Mouse (Mus musculus): ENCODE measurements around the gene Nectin2. TPM values are rescaled to one million over a fixed set of nuclear protein-coding genes. Genes with fewer than 3 reads are reported as not detected.

Gene Nectin2
- polyA plus RNA-seq, 1 experiment from 2014 or later: 57.7 TPM

GRCm38 (mm10) chr7:19696336-19696873, 53.9 kb downstream of the Nectin2 start:
- no peak for ATAC-seq
- H3K27me3 ChIP-seq (replicated peaks; ENCODE audit: control insufficient read depth, insufficient read depth, low read length): no peaks in the 10 kb centered on the region
- WGBS: 91% methylated on average over 34 of the region's 34 CpGs
- H3K4me2 ChIP-seq (ENCODE audit: low read length): no peak overlapping the region
- H3K27ac ChIP-seq (ENCODE audit: low read depth, low read length): no peak overlapping the region
- H3K4me3 ChIP-seq (ENCODE audit: low read length): no peak overlapping the region
- H3K36me3 ChIP-seq (ENCODE audit: control insufficient read depth, insufficient read depth, low read length): peaks cover 3% of the 10 kb centered on the region; the same call in 1 of the 2 replicates
- H3K9ac ChIP-seq (ENCODE audit: low read depth, low read length): no peak overlapping the region
- H3K4me1 ChIP-seq (ENCODE audit: control insufficient read depth, insufficient read depth, low read depth, low read length): peaks cover 19% of the 10 kb centered on the region
- no peaks in the 10 kb centered on the region for H3K9me3 ChIP-seq (ENCODE audit: control insufficient read depth, low read length)

GRCm38 (mm10) chr7:19695881-19696280, 54.4 kb downstream of the Nectin2 start:
- H3K27ac ChIP-seq (ENCODE audit: low read depth, low read length): no peak overlapping the region
- no peaks in the 10 kb centered on the region for H3K27me3 ChIP-seq (replicated peaks; ENCODE audit: control insufficient read depth, insufficient read depth, low read length)
- no peak overlapping the region for H3K4me2 ChIP-seq (ENCODE audit: low read length)
- no peak for ATAC-seq
- no peak overlapping the region for H3K4me3 ChIP-seq (ENCODE audit: low read length)
- H3K9me3 ChIP-seq (ENCODE audit: control insufficient read depth, low read length): no peaks in the 10 kb centered on the region
- peaks cover 17% of the 10 kb centered on the region for H3K4me1 ChIP-seq (ENCODE audit: control insufficient read depth, insufficient read depth, low read depth, low read length)
- no peak overlapping the region for H3K9ac ChIP-seq (ENCODE audit: low read depth, low read length)
- WGBS: 76% methylated on average over 6 of the region's 6 CpGs
- peaks cover 3% of the 10 kb centered on the region; the same call in 1 of the 2 replicates for H3K36me3 ChIP-seq (ENCODE audit: control insufficient read depth, insufficient read depth, low read length)

- Histone ChIP-seq H3K27me3 (replicated peaks; ENCODE audit: control insufficient read depth, insufficient read depth, low read length) (no peaks in the 10 kb centered on the region), H3K9me3 (ENCODE audit: control insufficient read depth, low read length) (no peaks in the 10 kb centered on the region), H3K4me2 (ENCODE audit: low read length) (no peak overlapping the region), H3K27ac (ENCODE audit: low read depth, low read length) (peak overlapping the region; percentile 19; the same call in 1 of the 2 replicates), H3K9ac (ENCODE audit: low read depth, low read length) (no peak overlapping the region), H3K4me1 (ENCODE audit: control insufficient read depth, insufficient read depth, low read depth, low read length) (peaks cover 16% of the 10 kb centered on the region), H3K4me3 (ENCODE audit: low read length) (no peak overlapping the region), H3K36me3 (ENCODE audit: control insufficient read depth, insufficient read depth, low read length) (peaks cover 3% of the 10 kb centered on the region; the same call in 1 of the 2 replicates)
- WGBS: 59% methylated on average over 8 of the region's 8 CpGs
- ATAC-seq: no peak
These were observed 55.1 kb downstream of the Nectin2 start for GRCm38 (mm10) chr7:19695213-19695594.

DNA sequence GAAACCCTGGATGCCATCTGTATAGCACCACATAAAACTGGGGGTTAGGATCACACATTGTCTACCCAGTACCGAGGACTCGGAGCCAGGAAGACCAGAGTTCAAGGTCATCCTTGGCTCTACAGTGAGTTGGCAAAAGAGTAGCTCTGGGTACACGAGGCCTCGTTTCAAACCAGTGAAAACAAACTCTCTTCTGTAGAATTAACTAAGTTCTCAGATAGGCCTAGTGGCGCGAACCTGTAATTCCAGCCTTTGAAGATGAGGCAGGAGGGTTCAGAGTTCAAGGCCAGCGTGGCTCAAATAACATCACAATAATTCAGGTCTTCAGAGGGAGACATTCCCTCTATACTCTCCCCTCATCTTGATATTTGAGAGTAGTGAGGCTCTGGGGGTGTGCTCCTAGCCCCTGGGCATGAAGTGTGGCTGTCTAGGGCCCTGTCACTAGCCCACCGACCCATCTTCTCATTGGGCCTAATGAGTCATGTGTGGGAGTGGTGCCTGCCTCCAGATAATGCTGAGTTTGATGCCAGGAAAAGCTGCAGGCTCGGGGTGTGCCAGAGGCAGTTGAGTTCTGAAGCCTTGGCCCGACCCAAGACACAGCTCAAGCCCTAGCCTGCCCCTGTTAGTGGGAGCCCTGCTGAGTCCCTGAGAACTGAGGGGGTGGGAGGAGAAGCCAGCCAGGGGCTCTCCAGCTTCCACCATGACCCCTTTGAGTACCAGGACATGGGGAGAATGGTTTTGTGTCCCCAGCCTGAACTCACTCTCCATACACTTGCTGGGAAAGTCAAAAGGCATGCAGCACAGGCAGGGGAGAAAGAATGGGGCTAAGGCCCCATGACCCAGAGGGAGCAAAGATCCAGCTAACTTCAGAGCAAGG, 55.7 kb downstream of the Nectin2 start:
- no peak for ATAC-seq
- no peaks in the 10 kb centered on the region for H3K27me3 ChIP-seq (replicated peaks; ENCODE audit: control insufficient read depth, insufficient read depth, low read length)
- peaks cover 3% of the 10 kb centered on the region; the same call in 1 of the 2 replicates for H3K36me3 ChIP-seq (ENCODE audit: control insufficient read depth, insufficient read depth, low read length)
- no peak overlapping the region for H3K4me3 ChIP-seq (ENCODE audit: low read length)
- H3K9ac ChIP-seq (ENCODE audit: low read depth, low read length): no peak overlapping the region
- peak overlapping the region; percentile 19 for H3K27ac ChIP-seq (ENCODE audit: low read depth, low read length)
- 86% methylated on average over 10 of the region's 10 CpGs for WGBS
- no peaks in the 10 kb centered on the region for H3K9me3 ChIP-seq (ENCODE audit: control insufficient read depth, low read length)
- no peak overlapping the region for H3K4me2 ChIP-seq (ENCODE audit: low read length)
- H3K4me1 ChIP-seq (ENCODE audit: control insufficient read depth, insufficient read depth, low read depth, low read length): peaks cover 16% of the 10 kb centered on the region

- H3K9ac ChIP-seq (ENCODE audit: low read depth, low read length): no peak overlapping the region
- H3K36me3 ChIP-seq (ENCODE audit: control insufficient read depth, insufficient read depth, low read length): peaks cover 3% of the 10 kb centered on the region; the same call in 1 of the 2 replicates
- no peak overlapping the region for H3K4me2 ChIP-seq (ENCODE audit: low read length)
- no peak overlapping the region for H3K4me3 ChIP-seq (ENCODE audit: low read length)
- no peaks in the 10 kb centered on the region for H3K27me3 ChIP-seq (replicated peaks; ENCODE audit: control insufficient read depth, insufficient read depth, low read length)
- H3K9me3 ChIP-seq (ENCODE audit: control insufficient read depth, low read length): no peaks in the 10 kb centered on the region
- 19% methylated on average over 10 of the region's 10 CpGs for WGBS
- ATAC-seq: peak; percentile 83
- H3K4me1 ChIP-seq (ENCODE audit: control insufficient read depth, insufficient read depth, low read depth, low read length): peaks cover 4% of the 10 kb centered on the region
- H3K27ac ChIP-seq (ENCODE audit: low read depth, low read length): peak overlapping the region; percentile 41
These were observed 56.9 kb downstream of the Nectin2 start for GRCm38 (mm10) chr7:19693421-19693820.

- WGBS: 54% methylated on average over 28 of the region's 28 CpGs
- peaks cover 3% of the 10 kb centered on the region; the same call in 1 of the 2 replicates for H3K36me3 ChIP-seq (ENCODE audit: control insufficient read depth, insufficient read depth, low read length)
- no peak within 1 kb of the TSS for H3K4me3 ChIP-seq (ENCODE audit: low read length)
- no peaks in the 10 kb centered on the region for H3K27me3 ChIP-seq (replicated peaks; ENCODE audit: control insufficient read depth, insufficient read depth, low read length)
- H3K4me2 ChIP-seq (ENCODE audit: low read length): no peak within 1 kb of the TSS
- ATAC-seq: no peak
- peak within 1 kb of the TSS; percentile 18; the same call in 1 of the 2 replicates for H3K9ac ChIP-seq (ENCODE audit: low read depth, low read length)
- H3K4me1 ChIP-seq (ENCODE audit: control insufficient read depth, insufficient read depth, low read depth, low read length): no peaks in the 10 kb centered on the region
- H3K27ac ChIP-seq (ENCODE audit: low read depth, low read length): peak within 1 kb of the TSS; percentile 32; the same call in 1 of the 2 replicates
- no peaks in the 10 kb centered on the region for H3K9me3 ChIP-seq (ENCODE audit: control insufficient read depth, low read length)
These were observed 58.1 kb downstream of the Nectin2 start, which contains the start of gene Apoc1 for GRCm38 (mm10) chr7:19691873-19692865. Gene Apoc1, minus strand, starts transcription at chr7:19692660.

DNA sequence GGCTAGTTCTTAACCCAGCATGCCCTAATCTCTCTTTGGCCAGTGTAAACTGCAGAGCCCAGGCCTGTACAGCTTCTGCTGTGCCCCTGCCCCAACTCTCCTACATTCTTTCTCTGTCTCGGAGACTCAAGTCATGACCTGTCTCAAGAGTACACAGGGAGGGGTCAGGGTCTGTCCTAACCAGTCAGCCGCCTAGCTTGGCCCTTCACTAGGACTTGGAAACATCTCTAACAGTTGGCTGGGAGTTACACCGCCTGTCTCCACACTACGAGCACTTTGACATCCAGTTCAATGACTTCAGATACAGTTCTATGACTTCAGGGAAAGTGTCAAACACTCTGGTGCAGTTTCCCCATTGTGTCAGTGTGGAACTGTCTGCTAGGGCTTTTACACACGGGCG, 58.8 kb downstream of the Nectin2 start:
- Histone ChIP-seq H3K27ac (ENCODE audit: low read depth, low read length) (no peak overlapping the region), H3K9ac (ENCODE audit: low read depth, low read length) (no peak overlapping the region), H3K27me3 (replicated peaks; ENCODE audit: control insufficient read depth, insufficient read depth, low read length) (no peaks in the 10 kb centered on the region), H3K36me3 (ENCODE audit: control insufficient read depth, insufficient read depth, low read length) (peaks cover 1% of the 10 kb centered on the region; the same call in 1 of the 2 replicates), H3K4me1 (ENCODE audit: control insufficient read depth, insufficient read depth, low read depth, low read length) (no peaks in the 10 kb centered on the region), H3K4me2 (ENCODE audit: low read length) (no peak overlapping the region), H3K4me3 (ENCODE audit: low read length) (no peak overlapping the region), H3K9me3 (ENCODE audit: control insufficient read depth, low read length) (no peaks in the 10 kb centered on the region)
- 82% methylated on average over 6 of the region's 6 CpGs for WGBS
- no peak for ATAC-seq

DNA sequence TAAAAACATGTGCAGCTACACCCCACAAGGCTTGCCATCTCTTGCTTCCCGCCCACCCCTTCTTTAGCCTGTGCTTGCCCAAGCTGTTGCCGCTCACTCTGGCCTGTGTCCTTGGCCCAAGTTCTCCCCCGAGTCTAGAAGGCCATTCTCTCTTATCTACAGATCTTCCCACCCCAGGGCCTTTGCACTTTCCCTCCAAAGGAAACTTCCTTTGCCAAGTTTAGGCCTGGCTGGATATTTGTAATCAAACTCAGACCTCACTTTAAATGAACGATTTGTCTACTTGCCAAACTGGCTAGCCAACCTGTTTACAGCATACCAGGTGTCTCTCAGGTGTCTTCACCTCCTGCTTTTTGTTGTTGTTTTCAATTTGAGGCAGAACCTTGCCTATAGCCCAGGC, 59.4 kb downstream of the Nectin2 start:
- no peaks in the 10 kb centered on the region for H3K36me3 ChIP-seq (ENCODE audit: control insufficient read depth, insufficient read depth, low read length)
- ATAC-seq: no peak
- no peaks in the 10 kb centered on the region for H3K9me3 ChIP-seq (ENCODE audit: control insufficient read depth, low read length)
- no peak overlapping the region for H3K4me3 ChIP-seq (ENCODE audit: low read length)
- H3K9ac ChIP-seq (ENCODE audit: low read depth, low read length): no peak overlapping the region
- no peak overlapping the region for H3K4me2 ChIP-seq (ENCODE audit: low read length)
- H3K27me3 ChIP-seq (replicated peaks; ENCODE audit: control insufficient read depth, insufficient read depth, low read length): no peaks in the 10 kb centered on the region
- no peaks in the 10 kb centered on the region for H3K4me1 ChIP-seq (ENCODE audit: control insufficient read depth, insufficient read depth, low read depth, low read length)
- WGBS: 89% methylated on average over 4 of the region's 4 CpGs
- H3K27ac ChIP-seq (ENCODE audit: low read depth, low read length): no peak overlapping the region

Measured in hindbrain, embryonic 16.5 days (tissue).